Mouse (Mus musculus) central nervous system, embryonic 18 days (tissue): Measurements from ENCODE around the gene Megf6. TPM values are rescaled to one million over a fixed set of nuclear protein-coding genes. Genes with fewer than 3 reads are reported as not detected.

Experiments
- polyA plus RNA-seq: library from polyadenylated mRNA; depleted of rRNA; stranded (reverse); fragments of >200 nt; gene quantifications from 2 replicates; pipeline ENCODE4 v1.2.3, GENCODE M21; 2012; rRNA removed

Gene Megf6
- polyA plus RNA-seq: 13.6 and 14.7 TPM in 2 replicates

DNA sequence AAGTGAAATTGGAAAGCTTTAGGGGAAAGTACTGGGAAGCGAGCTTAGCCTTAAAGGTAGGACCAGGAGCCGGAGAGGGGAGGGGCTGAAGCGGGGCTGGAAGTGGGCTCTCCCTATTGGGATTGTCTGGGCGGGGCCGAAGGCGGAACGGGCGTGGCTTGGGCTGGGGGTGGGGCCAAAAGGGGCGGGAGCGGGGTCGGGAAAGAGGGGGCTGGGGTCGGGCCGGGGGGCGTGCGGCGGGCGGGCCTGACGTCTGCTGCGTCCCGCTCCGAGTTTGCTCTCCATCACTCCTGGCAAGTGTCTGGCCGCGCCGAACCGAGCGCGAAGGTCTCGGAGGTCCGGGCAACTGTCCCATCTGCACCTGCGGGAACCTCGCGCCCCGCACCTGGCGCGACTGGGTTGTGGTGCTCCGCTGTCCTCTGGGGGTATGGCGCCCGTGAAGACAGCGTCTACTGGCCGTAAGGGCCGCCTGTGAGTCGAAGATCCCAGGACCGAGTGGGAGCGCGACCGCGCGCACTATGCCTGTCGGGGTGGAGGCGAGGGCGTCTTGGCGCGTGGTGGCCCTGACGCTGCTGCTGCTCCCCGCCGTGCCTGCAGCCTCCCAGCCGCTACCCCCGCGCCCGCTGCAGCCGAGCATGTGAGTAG lies at the start of gene Megf6:
Megf6 (plus strand) TSS at position 225 of the 645 bp plus-strand sequence.

DNA sequence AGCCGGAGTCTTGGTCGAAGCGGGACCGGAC lies 30.5 kb upstream of the Megf6 start, which contains the start of gene Trp73:
Trp73 (minus strand) TSS at position 27 of the 31 bp plus-strand sequence.

DNA sequence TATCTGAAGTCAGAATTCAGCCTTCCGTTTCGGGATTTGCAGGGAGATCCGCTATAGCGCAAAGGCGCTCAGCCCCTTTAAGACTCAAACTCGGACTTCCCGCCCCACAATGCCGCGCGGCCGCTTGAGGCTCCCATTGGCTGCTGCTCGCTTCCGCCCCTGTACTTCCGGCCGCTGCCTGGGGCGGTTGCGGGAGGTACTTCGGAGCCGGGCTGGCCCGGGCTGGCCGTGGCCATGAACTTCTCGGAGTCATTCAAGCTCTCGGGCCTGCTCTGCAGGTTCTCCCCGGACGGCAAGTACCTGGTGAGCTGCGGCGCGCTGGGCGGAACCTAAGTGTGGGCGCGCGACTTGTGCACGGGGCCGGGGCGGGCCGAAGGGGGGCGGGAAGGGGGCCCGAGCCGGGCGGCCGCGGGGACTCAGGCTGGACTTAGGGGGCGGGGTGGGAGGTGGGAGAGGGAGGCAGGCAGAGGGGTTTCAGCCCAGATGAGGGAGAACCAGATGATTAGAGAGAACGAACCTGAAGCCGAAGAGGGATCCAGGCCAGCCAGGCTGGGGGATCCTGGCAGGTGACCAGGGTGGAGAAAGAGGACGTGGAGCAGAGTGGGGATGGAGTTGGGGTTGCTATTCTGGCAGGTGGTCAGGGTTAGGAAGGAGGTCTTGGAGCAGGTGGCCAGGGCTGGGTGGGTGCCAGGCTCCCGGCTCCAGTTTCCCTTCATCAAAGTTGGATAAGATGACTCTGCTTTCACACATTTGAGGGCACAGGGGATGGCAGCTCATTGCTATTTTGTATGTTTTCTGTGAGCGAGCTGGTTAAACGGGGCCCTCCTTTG lies 28.1 kb upstream of the Megf6 start, which contains the start of gene Wrap73:
Wrap73 (plus strand) TSS at position 162 of the 830 bp plus-strand sequence.

GRCm38 (mm10) chr4:154160538-154161390 lies 9.8 kb upstream of the Megf6 start, which contains the start of gene Tprgl:
Tprgl (minus strand) TSS chr4:154160666.

GRCm38 (mm10) chr4:154301466-154301881 lies 130.9 kb downstream of the Megf6 start, which contains the start of gene Arhgef16:
Arhgef16 (minus strand) TSS chr4:154301676.

Other genes with a start within 250 kb of the Megf6 start
- gene A430005L14Rik, start 213.5 kb upstream of the Megf6 start, polyA plus RNA-seq: 36.2 and 38.9 TPM in 2 replicates
- 22.8 and 24.4 TPM in 2 replicates for gene Dffb, start 195.6 kb upstream of the Megf6 start, polyA plus RNA-seq
- gene Cep104, start 195.5 kb upstream of the Megf6 start, polyA plus RNA-seq: 15.5 and 15.6 TPM in 2 replicates
- gene Lrrc47, start 159.0 kb upstream of the Megf6 start, polyA plus RNA-seq: 48.4 and 50.2 TPM in 2 replicates
- gene Smim1, start 144.5 kb upstream of the Megf6 start, polyA plus RNA-seq: 6.2 and 9.0 TPM in 2 replicates
- gene Ccdc27, start 128.1 kb upstream of the Megf6 start, polyA plus RNA-seq: not detected in 2 replicates
- gene Trp73, start 30.5 kb upstream of the Megf6 start, polyA plus RNA-seq: 2.1 and 3.0 TPM in 2 replicates
- gene Wrap73, start 28.4 kb upstream of the Megf6 start, polyA plus RNA-seq: 46.1 and 46.8 TPM in 2 replicates
- gene Tprgl, start 10.1 kb upstream of the Megf6 start, polyA plus RNA-seq: 162 and 169 TPM in 2 replicates
- gene Arhgef16, start 130.9 kb downstream of the Megf6 start, polyA plus RNA-seq: 1.8 and 2.3 TPM in 2 replicates
- gene B230104I21Rik, start 165.4 kb downstream of the Megf6 start, polyA plus RNA-seq: not detected in 2 replicates